Mouse (Mus musculus) testis, adult 2 months (tissue): ENCODE measurements around the gene Casq2. TPM values are rescaled to one million over a fixed set of nuclear protein-coding genes. Genes with fewer than 3 reads are reported as not detected.

Source experiments
- H3K27ac ChIP-seq: fragments of 200-500 bp; 2 replicates; pipeline ENCODE4 v1.5.1; 2012; ENCODE audit warnings: low read depth, low read length; ENCODE audit not compliant: control insufficient read depth, insufficient read depth
- H3K27me3 ChIP-seq: fragments of 200-500 bp; 2 replicates; pipeline ENCODE4 v1.6.1; 2012; ENCODE audit warnings: mild to moderate bottlenecking, low read length, moderate library complexity; ENCODE audit not compliant: control insufficient read depth, insufficient read depth
- H3K36me3 ChIP-seq: fragments of 200-500 bp; 2 replicates; pipeline ENCODE4 v1.6.1; 2012; ENCODE audit warnings: mild to moderate bottlenecking, low read length; ENCODE audit not compliant: control insufficient read depth, insufficient read depth
- H3K4me1 ChIP-seq: fragments of 200-500 bp; 2 replicates; pipeline ENCODE4 v1.6.1; 2012; ENCODE audit warnings: low read length; ENCODE audit not compliant: control insufficient read depth, insufficient read depth
- H3K4me3 ChIP-seq: fragments of 200-500 bp; 2 replicates; pipeline ENCODE4 v1.5.1; 2012; ENCODE audit warnings: low read depth, mild to moderate bottlenecking, low read length, moderate library complexity, mixed read lengths; ENCODE audit not compliant: control insufficient read depth
- CTCF ChIP-seq: fragments of 200-500 bp; IDR thresholded peaks from 2 replicates; pipeline ENCODE4 v1.5.1; 2012; ENCODE audit warnings: low read depth, mild to moderate bottlenecking, inconsistent platforms, low read length, moderate library complexity; ENCODE audit not compliant: control insufficient read depth, insufficient read depth, insufficient replicate concordance
- POLR2A ChIP-seq: fragments of 200-500 bp; IDR thresholded peaks from 2 replicates; pipeline ENCODE4 v1.6.1; 2012; ENCODE audit warnings: low read depth, mild to moderate bottlenecking, inconsistent platforms, low read length, moderate library complexity; ENCODE audit not compliant: control insufficient read depth
- polyA plus RNA-seq: library from polyadenylated mRNA; depleted of rRNA; stranded (reverse); fragments of >200 nt; gene quantifications from 2 replicates; pipeline ENCODE4 v1.2.3, GENCODE M21; 2012

Gene Casq2
- polyA plus RNA-seq, 1 experiment, result 2.5 TPM

DNA sequence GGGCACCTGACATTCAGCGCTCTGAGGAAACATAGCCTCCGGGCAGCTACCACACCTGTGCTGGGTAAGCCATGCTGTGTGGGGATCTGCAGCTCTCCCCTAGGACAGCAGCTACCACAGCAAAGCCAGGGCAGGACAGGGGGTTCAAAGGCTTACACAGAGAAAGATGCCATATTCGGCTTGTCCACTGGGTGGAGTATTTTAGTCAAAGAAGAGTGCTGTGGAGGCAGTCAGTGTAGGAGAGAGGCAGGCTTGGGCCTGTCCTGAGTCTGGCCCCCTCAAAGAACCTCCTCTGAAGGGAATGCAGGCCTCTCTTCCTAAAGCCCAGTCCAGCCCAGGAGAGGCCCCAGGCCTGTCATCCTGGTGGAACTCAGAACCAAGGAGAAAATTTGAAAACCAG, 4.4 kb upstream of the Casq2 start:
- H3K27ac ChIP-seq, result no peak overlapping the region
- H3K4me1 ChIP-seq, result peaks cover 3% of the 10 kb centered on the region; the same call in 1 of the 2 replicates
- TF ChIP-seq POLR2A (no peak), CTCF (peak; percentile 58; the same call in 1 of the 2 replicates)
- H3K4me3 ChIP-seq, result no peak overlapping the region
- no peaks in the 10 kb centered on the region for H3K27me3 ChIP-seq
- no peaks in the 10 kb centered on the region for H3K36me3 ChIP-seq

- Histone ChIP-seq H3K4me3 (no peak overlapping the region), H3K36me3 (no peaks in the 10 kb centered on the region), H3K4me1 (peaks cover 3% of the 10 kb centered on the region; the same call in 1 of the 2 replicates), H3K27me3 (no peaks in the 10 kb centered on the region), H3K27ac (no peak overlapping the region)
- TF ChIP-seq CTCF (no peak), POLR2A (no peak)
Observed at GRCm38 (mm10) chr3:102083589-102084230, 2.5 kb upstream of the Casq2 start.

GRCm38 (mm10) chr3:102084833-102085491, 1.3 kb upstream of the Casq2 start:
- TF ChIP-seq CTCF, result no peak
- peaks cover 3% of the 10 kb centered on the region; the same call in 1 of the 2 replicates for H3K4me1 ChIP-seq
- H3K27me3 ChIP-seq, result no peaks in the 10 kb centered on the region
- H3K27ac ChIP-seq, result peak overlapping the region; percentile 32; the same call in 1 of the 2 replicates
- H3K36me3 ChIP-seq, result no peaks in the 10 kb centered on the region
- H3K4me3 ChIP-seq, result no peak overlapping the region

GRCm38 (mm10) chr3:102085719-102086118, 496 bp upstream of the Casq2 start:
- Histone ChIP-seq H3K36me3 (no peaks in the 10 kb centered on the region), H3K4me1 (peaks cover 3% of the 10 kb centered on the region; the same call in 1 of the 2 replicates), H3K27ac (no peak overlapping the region), H3K4me3 (no peak overlapping the region), H3K27me3 (no peaks in the 10 kb centered on the region)
- no peak for TF ChIP-seq CTCF

DNA sequence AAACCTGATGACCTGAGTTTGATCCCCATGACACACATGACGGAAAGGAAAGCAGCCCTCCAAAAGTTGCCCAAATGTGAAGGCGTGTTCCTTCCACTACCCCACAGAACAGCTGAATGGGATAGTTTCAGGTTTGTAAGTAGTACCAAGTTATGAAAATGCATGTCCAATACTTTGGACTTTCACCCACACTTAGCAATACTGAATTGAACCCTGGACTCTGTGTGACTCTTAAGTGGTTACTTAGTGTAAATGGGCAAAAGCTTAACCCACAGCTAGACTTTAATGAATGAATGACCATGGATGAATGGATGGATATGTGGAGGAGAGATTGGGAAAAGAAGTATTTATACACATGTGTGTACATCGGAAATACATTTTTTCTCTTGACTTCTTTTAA, 8.6 kb downstream of the Casq2 start:
- H3K27me3 ChIP-seq, result no peaks in the 10 kb centered on the region
- H3K27ac ChIP-seq, result no peak overlapping the region
- no peaks in the 10 kb centered on the region for H3K4me1 ChIP-seq
- H3K4me3 ChIP-seq, result no peak overlapping the region
- no peaks in the 10 kb centered on the region for H3K36me3 ChIP-seq
- TF ChIP-seq POLR2A, result no peak
- TF ChIP-seq CTCF, result no peak

GRCm38 (mm10) chr3:102095412-102095811, 9.2 kb downstream of the Casq2 start:
- Histone ChIP-seq H3K27ac (no peak overlapping the region), H3K27me3 (no peaks in the 10 kb centered on the region), H3K4me3 (no peak overlapping the region), H3K36me3 (no peaks in the 10 kb centered on the region), H3K4me1 (no peaks in the 10 kb centered on the region)
- TF ChIP-seq POLR2A, result no peak
- no peak for TF ChIP-seq CTCF

DNA sequence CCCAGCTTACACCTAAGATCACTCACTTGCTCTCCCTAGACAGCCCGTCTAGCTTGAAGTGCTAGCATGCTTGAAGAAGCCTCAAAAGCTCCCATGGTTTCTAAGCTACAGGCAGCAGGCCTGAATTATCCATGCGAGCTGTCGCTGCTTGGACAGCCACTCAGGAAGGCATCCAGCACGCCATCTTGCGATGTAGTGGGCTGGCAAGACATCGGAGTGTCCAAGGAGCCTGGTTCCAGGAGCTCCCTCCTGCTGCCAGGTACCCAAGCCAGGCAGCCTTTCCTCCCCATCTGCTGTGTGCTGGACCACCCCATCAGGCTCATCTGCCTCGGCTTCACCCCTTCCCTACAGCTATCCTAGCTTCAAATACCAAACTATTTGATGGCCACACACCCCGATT, 10.2 kb downstream of the Casq2 start:
- H3K4me3 ChIP-seq, result no peak overlapping the region
- TF ChIP-seq CTCF (no peak), POLR2A (no peak)
- H3K4me1 ChIP-seq, result no peaks in the 10 kb centered on the region
- H3K36me3 ChIP-seq, result no peaks in the 10 kb centered on the region
- H3K27me3 ChIP-seq, result no peaks in the 10 kb centered on the region
- no peak overlapping the region for H3K27ac ChIP-seq

DNA sequence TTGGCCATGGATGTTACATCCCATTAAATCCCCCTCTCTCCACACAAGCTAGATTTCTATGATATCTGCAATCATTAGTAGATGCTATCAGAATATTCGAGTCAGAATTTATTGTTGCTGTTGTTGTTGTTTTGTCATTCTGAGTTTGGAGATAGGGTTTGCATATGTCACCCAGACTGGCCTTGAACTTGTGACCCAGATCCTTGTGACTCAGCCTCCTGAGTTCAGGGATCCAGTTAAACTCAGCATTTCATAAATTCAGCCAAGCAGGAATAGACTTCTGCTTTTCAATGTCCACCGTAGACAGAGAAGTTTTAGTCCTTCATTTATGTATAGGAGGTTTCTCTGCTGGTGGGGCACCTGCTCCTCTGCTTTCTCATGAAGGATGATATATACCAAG, 10.8 kb downstream of the Casq2 start:
- Histone ChIP-seq H3K4me1 (no peaks in the 10 kb centered on the region), H3K27ac (no peak overlapping the region), H3K4me3 (no peak overlapping the region), H3K27me3 (no peaks in the 10 kb centered on the region), H3K36me3 (no peaks in the 10 kb centered on the region)
- TF ChIP-seq CTCF (no peak), POLR2A (no peak)
